Mouse (Mus musculus) stomach, embryonic 15.5 days (tissue): Measurements from ENCODE around the gene Cd8b1. TPM values are rescaled to one million over a fixed set of nuclear protein-coding genes. Genes with fewer than 3 reads are reported as not detected.

Source experiments
- ATAC-seq: fragments of 200-750 bp; cut with Nextera tagmentation; 2 replicates; pipeline ENCODE4 v1.8.0; 2017; ENCODE audit warnings: low read depth, moderate number of reproducible peaks, moderate TSS enrichment; ENCODE audit not compliant: insufficient read depth, low FRiP score
- H3K27ac ChIP-seq: fragments of 300-500 bp; sonication (generic); 2 replicates; pipeline ENCODE4 v1.5.1; 2015; ENCODE audit warnings: mild to moderate bottlenecking, inconsistent platforms
- H3K27me3 ChIP-seq: fragments of 300-500 bp; sonication (generic); replicated peaks from 2 replicates; pipeline ENCODE4 v1.6.1; 2015; ENCODE audit warnings: inconsistent platforms
- H3K36me3 ChIP-seq: fragments of 300-500 bp; sonication (generic); 2 replicates; pipeline ENCODE4 v1.6.1; 2015; ENCODE audit warnings: inconsistent platforms
- H3K4me1 ChIP-seq: fragments of 300-500 bp; sonication (generic); 2 replicates; pipeline ENCODE4 v1.6.1; 2015; ENCODE audit warnings: inconsistent platforms
- H3K4me2 ChIP-seq: fragments of 300-500 bp; sonication (generic); 2 replicates; pipeline ENCODE4 v1.6.1; 2015; ENCODE audit warnings: mild to moderate bottlenecking, inconsistent platforms
- H3K4me3 ChIP-seq: fragments of 300-500 bp; sonication (generic); replicated peaks from 2 replicates; pipeline ENCODE4 v1.5.1; 2015; ENCODE audit warnings: inconsistent platforms
- H3K9ac ChIP-seq: fragments of 300-500 bp; sonication (generic); 2 replicates; pipeline ENCODE4 v1.6.1; 2015; ENCODE audit warnings: inconsistent platforms
- H3K9me3 ChIP-seq: fragments of 300-500 bp; sonication (generic); 2 replicates; pipeline ENCODE4 v1.6.1; 2016; ENCODE audit warnings: inconsistent platforms
- WGBS: fragments of 180-500 bp; shearing (Covaris S2); methylation state at CpG from one replicate; pipeline ENCODE4 v1.1.7; 2015; 5-methylcytosine and 5-hydroxymethylcytosine counted together
- polyA plus RNA-seq: library from polyadenylated mRNA; unstranded; fragments of >200 nt; fragmentation: Nextera tagmentation; extraction: Ambion mirVana; gene quantifications from 2 replicates; pipeline ENCODE4 v1.2.1, GENCODE M21; 2015

The Cd8b1 gene
- polyA plus RNA-seq, 1 experiment from 2014 or later = 0.09 TPM

DNA sequence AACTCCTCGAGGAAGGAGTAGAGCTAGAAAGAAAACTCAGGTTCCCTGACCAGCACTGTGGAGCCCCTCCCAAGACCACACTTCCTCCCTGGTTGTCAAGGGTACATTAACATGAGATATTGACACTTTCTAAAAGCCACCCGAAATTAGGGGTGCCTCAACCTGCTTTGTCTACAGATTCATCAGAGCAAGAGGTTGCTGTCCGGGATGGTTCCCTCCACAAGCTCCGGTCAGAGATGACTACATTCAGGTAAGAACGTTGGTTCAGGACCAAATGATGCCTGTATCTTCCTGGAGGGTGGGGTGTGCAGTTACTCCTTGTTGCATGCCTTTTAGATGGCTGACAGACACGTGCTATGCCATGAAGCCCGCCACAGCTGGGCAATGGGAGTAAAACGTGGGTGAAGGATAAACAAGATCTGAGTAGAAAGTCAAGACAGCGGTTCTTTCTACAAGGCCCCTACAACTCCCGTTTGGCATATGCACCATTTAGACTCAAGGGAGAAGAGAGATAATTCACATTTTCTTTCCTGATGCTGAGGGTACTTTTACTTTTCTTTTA lies 30.4 kb downstream of the Cd8b1 start:
- H3K4me2 ChIP-seq = no peak overlapping the region
- no peak for ATAC-seq
- 76% methylated on average over 10 of the region's 10 CpGs for WGBS
- H3K9me3 ChIP-seq = no peaks in the 10 kb centered on the region
- H3K27ac ChIP-seq = no peak overlapping the region
- H3K4me3 ChIP-seq = no peak overlapping the region
- no peak overlapping the region for H3K9ac ChIP-seq
- H3K27me3 ChIP-seq = no peaks in the 10 kb centered on the region
- H3K4me1 ChIP-seq = no peaks in the 10 kb centered on the region
- H3K36me3 ChIP-seq = no peaks in the 10 kb centered on the region

DNA sequence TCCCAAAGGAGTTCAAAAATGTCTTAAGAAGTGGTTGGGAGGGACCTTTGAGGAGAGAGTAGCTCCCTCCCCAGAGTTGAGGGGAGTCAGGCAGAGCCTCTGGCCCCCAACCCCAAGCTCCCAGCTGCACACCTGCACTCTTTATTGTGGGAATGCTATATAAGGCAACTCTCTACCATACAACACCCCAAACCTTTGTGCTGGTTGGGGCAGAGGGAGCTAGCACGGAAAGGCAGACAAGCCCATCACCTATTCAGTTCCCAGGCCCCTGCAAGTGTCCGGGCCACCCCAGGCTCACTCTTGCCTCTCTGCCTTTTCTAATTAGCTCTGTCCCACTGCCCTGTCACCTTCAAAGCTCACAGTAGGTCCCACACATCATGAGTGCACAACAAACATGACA lies 31.1 kb downstream of the Cd8b1 start:
- H3K4me3 ChIP-seq = no peak overlapping the region
- H3K4me1 ChIP-seq = no peaks in the 10 kb centered on the region
- H3K27me3 ChIP-seq = no peaks in the 10 kb centered on the region
- WGBS = 78% methylated on average over 2 of the region's 2 CpGs
- H3K36me3 ChIP-seq = no peaks in the 10 kb centered on the region
- no peak overlapping the region for H3K9ac ChIP-seq
- H3K9me3 ChIP-seq = no peaks in the 10 kb centered on the region
- ATAC-seq = no peak
- H3K27ac ChIP-seq = no peak overlapping the region
- no peak overlapping the region for H3K4me2 ChIP-seq

DNA sequence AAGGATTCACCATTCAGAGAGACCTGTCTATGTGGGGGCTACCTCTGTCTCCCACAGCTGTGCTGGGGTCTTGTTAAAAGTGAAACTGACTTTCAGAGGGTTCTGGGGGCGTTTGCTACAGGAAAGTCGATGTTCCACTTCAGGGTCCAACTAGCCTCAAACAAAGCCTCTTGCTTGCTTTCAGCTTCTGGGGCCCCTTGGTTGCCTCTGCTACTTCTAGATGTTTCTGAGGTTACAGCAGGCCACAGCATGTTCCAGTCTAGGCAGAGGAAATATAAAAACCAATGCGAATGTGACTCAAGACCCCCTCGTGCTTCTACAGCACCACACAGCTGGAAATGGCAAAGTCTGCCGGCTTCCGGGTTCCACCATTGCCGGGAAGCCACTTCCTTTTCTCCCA lies 34.9 kb downstream of the Cd8b1 start:
- Histone ChIP-seq H3K36me3 (no peaks in the 10 kb centered on the region), H3K4me3 (no peak overlapping the region), H3K27me3 (no peaks in the 10 kb centered on the region), H3K4me1 (no peaks in the 10 kb centered on the region), H3K4me2 (no peak overlapping the region), H3K27ac (no peak overlapping the region), H3K9me3 (no peaks in the 10 kb centered on the region), H3K9ac (no peak overlapping the region)
- ATAC-seq = no peak
- WGBS = 83% methylated on average over 7 of the region's 7 CpGs

DNA sequence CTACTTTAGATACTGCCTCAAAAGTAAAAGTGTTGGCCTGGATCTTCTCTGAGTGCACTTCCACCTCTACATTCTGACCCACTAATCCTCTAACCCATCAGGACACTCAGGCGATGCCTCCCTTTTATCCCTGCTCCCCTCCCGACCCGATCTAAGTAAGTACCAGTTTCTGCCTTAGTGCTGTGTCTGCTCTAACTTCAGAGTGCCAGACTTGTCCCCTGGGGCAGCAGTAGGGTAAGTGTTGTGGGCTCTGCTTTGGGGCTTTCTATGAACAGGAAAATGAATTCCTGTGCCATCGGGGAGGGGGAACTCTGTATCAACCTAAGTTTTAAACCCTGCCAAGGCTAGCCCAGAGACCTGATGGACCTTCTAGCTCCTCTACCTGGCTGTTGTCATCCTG lies 37.6 kb downstream of the Cd8b1 start:
- 81% methylated on average over 4 of the region's 4 CpGs for WGBS

DNA sequence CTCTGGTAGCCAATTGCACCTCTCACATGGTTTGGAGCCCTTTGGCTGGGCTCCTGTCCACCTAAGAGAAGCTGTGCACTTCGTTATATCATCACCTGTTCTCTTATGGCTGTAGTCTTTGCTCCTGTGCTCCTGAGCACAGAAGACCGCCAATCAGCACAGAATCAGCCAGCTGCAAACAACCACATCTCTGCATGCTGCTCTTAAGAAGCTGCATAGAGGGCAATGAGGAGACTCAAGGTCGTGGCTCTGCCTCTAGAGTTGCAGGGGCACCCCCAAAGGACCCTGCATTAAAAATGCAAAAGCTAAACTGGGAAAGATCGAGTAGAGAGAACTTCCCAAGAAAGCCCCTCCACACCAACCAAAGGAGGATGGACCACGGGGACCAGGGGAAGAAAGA lies 38.2 kb downstream of the Cd8b1 start:
- Histone ChIP-seq H3K27ac (no peak overlapping the region), H3K4me2 (no peak overlapping the region), H3K9me3 (no peaks in the 10 kb centered on the region), H3K36me3 (no peaks in the 10 kb centered on the region), H3K27me3 (no peaks in the 10 kb centered on the region), H3K4me1 (no peaks in the 10 kb centered on the region), H3K9ac (no peak overlapping the region), H3K4me3 (no peak overlapping the region)
- 60% methylated on average over 5 of the region's 5 CpGs for WGBS
- ATAC-seq = no peak

More for the DNA sequence above, 37.6 kb downstream of the Cd8b1 start:
- no peak overlapping the region for H3K4me2 ChIP-seq
- H3K9me3 ChIP-seq = no peaks in the 10 kb centered on the region
- no peak overlapping the region for H3K9ac ChIP-seq
- no peak overlapping the region for H3K4me3 ChIP-seq
- ATAC-seq = no peak
- no peaks in the 10 kb centered on the region for H3K4me1 ChIP-seq
- H3K36me3 ChIP-seq = no peaks in the 10 kb centered on the region
- H3K27me3 ChIP-seq = no peaks in the 10 kb centered on the region
- no peak overlapping the region for H3K27ac ChIP-seq

DNA sequence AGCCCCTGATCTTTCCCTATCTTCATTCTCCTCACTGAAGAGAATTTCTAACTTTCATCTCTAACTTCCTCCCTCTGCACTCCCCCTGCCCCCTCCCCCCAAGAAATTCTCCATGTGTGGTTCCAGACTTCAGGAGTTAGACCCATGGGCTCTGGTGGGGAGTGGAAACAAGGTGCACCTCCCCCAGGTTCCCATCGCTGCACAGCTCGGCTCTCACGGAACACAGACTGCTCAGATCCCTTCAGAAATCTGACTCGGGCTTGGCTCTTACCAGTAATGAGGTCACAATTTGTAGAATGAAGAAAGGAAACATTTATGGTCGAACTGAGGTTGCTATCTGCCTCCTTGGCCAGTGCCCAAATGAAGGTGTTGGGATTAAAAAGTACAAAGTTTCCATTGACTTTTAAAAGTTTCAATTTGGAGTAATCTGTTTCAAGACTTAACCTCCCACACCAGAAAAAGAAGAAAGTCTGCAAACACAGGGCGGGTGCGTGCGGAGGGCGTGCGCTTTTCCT lies 38.6 kb downstream of the Cd8b1 start:
- no peaks in the 10 kb centered on the region for H3K27me3 ChIP-seq
- H3K9ac ChIP-seq = no peak overlapping the region
- H3K4me3 ChIP-seq = no peak overlapping the region
- 73% methylated on average over 10 of the region's 10 CpGs for whole genome bisulfite sequencing
- H3K4me2 ChIP-seq = no peak overlapping the region
- no peaks in the 10 kb centered on the region for H3K9me3 ChIP-seq
- H3K4me1 ChIP-seq = no peaks in the 10 kb centered on the region
- ATAC-seq = no peak
- H3K36me3 ChIP-seq = no peaks in the 10 kb centered on the region
- H3K27ac ChIP-seq = no peak overlapping the region

DNA sequence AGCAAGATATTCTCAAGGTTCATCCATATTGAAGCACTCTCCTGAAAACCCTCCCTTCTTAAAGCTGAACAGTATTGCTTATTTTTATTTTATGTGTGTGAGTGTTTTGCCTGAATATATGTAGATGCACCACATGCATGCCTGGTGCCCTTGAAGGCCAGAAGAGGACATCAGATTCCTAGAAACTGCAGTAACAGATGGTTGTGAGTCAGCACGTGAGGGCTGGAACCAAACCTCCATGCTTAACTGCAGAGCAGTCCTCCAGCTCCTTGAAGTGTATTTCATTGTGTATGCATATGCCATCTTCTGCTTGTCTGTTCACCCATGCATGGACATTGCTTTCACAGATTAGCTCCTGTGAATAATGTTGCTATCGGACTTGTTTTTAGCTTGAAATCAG lies 41.4 kb downstream of the Cd8b1 start:
- H3K9me3 ChIP-seq = no peaks in the 10 kb centered on the region
- H3K4me3 ChIP-seq = no peak overlapping the region
- H3K9ac ChIP-seq = no peak overlapping the region
- WGBS = 77% methylated on average over 2 of the region's 2 CpGs
- ATAC-seq = no peak
- no peaks in the 10 kb centered on the region for H3K27me3 ChIP-seq
- H3K4me1 ChIP-seq = no peaks in the 10 kb centered on the region
- H3K27ac ChIP-seq = no peak overlapping the region
- no peak overlapping the region for H3K4me2 ChIP-seq
- H3K36me3 ChIP-seq = no peaks in the 10 kb centered on the region

DNA sequence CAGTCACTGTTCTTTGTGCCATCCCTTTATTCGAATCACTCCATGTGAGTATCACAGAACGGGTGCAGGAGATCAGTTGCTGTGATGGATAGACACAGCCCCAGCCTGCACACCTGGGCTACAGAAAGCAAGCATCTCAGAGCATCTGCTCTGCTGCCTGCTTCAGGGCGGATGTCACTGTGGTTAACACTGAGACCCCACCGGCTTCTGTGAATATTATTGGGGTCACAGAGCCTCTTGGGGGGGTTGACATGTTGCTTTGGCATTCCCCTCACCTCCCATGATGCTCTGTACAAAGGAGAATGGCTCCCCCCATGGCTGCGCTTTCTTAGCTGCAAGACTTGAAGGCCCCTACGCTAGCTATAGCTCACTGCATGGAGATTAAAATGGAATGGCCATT lies 46.8 kb downstream of the Cd8b1 start:
- H3K27ac ChIP-seq = no peak overlapping the region
- H3K9ac ChIP-seq = no peak overlapping the region
- no peak overlapping the region for H3K4me2 ChIP-seq
- no peak for ATAC-seq
- no peaks in the 10 kb centered on the region for H3K9me3 ChIP-seq
- no peak overlapping the region for H3K4me3 ChIP-seq
- H3K27me3 ChIP-seq = no peaks in the 10 kb centered on the region
- WGBS = 91% methylated on average over 6 of the region's 6 CpGs
- no peaks in the 10 kb centered on the region for H3K4me1 ChIP-seq
- H3K36me3 ChIP-seq = no peaks in the 10 kb centered on the region

DNA sequence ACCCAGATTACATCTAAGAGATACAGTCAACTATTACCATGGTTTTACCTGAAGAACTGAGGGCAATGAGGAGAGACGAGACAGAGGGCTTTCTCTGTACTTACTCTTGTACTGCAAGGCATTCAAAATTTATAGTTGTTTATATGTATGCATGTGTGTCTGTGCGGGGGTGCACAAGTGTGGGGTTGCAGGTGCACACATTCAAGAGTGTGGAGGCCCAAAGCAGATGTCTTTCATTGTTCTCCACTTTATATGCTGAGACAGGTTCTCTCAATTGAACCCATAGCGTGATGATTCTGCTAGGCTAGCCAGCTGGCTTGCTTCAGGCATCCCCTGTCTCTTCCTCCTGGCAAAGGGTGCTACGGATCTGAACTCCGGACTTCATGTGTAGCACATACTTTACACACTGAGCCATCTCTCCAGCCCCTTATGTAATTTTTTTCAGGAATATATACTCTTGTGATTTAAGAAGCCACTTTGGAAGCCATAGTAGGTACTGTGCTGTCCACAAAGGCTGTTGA lies 48.6 kb downstream of the Cd8b1 start:
- no peaks in the 10 kb centered on the region for H3K4me1 ChIP-seq
- no peak overlapping the region for H3K9ac ChIP-seq
- no peak for ATAC-seq
- H3K4me2 ChIP-seq = no peak overlapping the region
- no peak overlapping the region for H3K27ac ChIP-seq
- H3K27me3 ChIP-seq = no peaks in the 10 kb centered on the region
- no peaks in the 10 kb centered on the region for H3K9me3 ChIP-seq
- no peaks in the 10 kb centered on the region for H3K36me3 ChIP-seq
- whole genome bisulfite sequencing = 78% methylated on average over 5 of the region's 5 CpGs
- H3K4me3 ChIP-seq = no peak overlapping the region

DNA sequence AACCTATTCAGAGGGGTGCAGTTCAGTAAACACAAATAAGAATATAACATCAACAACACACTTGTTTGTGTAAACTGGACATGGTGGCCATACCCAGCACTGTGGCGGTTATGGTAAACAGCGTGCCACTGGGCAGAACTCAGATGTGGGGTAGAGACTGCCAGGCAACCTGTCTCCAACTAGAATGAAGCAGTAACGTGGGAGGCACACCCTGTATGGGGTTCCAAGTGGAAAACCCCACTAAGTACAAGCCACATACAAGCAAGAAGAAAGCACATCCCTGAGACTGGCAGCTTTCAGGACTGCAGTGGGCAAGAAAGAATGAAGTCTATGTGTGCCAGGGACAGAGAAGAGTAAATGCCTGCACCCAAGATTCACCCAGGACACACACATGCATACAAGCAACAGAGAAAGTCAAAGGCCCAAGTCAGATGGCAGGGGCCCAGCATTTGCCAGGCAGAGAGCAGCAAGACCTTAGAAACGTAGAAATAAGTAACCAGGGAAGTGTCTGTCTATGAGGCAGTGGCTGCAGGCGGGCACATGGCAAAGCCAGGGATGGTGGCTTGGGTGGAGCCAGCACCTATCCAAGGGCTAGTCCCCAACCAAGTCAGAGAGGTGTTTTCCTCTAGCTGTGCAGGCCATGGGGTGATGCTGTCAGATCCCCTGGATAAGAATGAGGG lies 49.6 kb downstream of the Cd8b1 start:
- ATAC-seq = no peak
- no peaks in the 10 kb centered on the region for H3K27me3 ChIP-seq

DNA sequence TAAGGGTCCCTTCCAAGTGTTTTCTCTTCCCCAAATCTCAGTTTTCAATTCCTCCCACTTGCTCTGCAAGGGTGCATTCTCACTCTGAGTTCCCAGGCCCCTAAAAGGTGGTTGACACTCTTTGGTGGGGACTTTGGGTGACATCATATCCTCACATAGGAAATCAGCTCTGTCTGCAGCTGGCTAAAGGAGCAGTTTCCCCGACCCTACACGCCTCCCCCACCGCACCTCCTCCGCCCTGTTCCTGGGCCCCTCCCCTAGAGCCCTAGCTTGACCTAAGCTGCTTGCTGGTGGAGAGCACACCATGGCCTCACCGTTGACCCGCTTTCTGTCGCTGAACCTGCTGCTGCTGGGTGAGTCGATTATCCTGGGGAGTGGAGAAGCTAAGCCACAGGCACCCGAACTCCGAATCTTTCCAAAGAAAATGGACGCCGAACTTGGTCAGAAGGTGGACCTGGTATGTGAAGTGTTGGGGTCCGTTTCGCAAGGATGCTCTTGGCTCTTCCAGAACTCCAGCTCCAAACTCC lies 50.7 kb downstream of the Cd8b1 start, which contains the start of gene Cd8a:
TSS of gene Cd8a (plus strand) at position 179 of the 527 bp plus-strand sequence.
- Histone ChIP-seq H3K27ac (no peak within 1 kb of the TSS), H3K9me3 (no peaks in the 10 kb centered on the region), H3K36me3 (no peaks in the 10 kb centered on the region), H3K9ac (no peak within 1 kb of the TSS), H3K4me1 (no peaks in the 10 kb centered on the region), H3K4me2 (no peak within 1 kb of the TSS), H3K27me3 (no peaks in the 10 kb centered on the region), H3K4me3 (no peak within 1 kb of the TSS)
- 69% methylated on average over 14 of the region's 14 CpGs for WGBS
- no peak for ATAC-seq

More for the DNA sequence above, 49.6 kb downstream of the Cd8b1 start:
- no peak overlapping the region for H3K9ac ChIP-seq
- 87% methylated on average over 5 of the region's 5 CpGs for WGBS
- no peaks in the 10 kb centered on the region for H3K4me1 ChIP-seq
- H3K36me3 ChIP-seq = no peaks in the 10 kb centered on the region
- no peak overlapping the region for H3K4me3 ChIP-seq
- no peaks in the 10 kb centered on the region for H3K9me3 ChIP-seq
- no peak overlapping the region for H3K27ac ChIP-seq
- no peak overlapping the region for H3K4me2 ChIP-seq

DNA sequence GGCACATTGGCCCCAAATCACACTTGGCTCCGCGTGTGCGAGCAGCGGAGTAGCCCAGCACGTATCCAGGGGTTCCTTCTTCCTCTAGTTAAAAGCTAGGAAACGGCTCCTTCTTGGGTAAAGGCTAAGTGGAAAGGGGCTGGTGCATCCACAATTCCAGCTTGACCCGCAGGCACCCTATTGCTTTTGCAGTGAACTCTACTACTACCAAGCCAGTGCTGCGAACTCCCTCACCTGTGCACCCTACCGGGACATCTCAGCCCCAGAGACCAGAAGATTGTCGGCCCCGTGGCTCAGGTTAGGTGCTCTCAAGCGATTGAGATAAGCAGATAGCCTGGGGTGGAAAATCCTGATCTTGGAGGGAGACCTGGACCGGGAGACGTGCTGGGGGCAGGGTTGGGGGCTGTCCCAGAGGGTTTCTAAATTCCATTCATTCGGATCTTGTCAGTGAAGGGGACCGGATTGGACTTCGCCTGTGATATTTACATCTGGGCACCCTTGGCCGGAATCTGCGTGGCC lies 51.8 kb downstream of the Cd8b1 start:
- H3K4me2 ChIP-seq = no peak overlapping the region
- H3K9ac ChIP-seq = no peak overlapping the region
- whole genome bisulfite sequencing = 87% methylated on average over 19 of the region's 19 CpGs
- no peaks in the 10 kb centered on the region for H3K4me1 ChIP-seq
- no peak overlapping the region for H3K27ac ChIP-seq
- H3K4me3 ChIP-seq = no peak overlapping the region
- ATAC-seq = no peak
- no peaks in the 10 kb centered on the region for H3K27me3 ChIP-seq
- no peaks in the 10 kb centered on the region for H3K36me3 ChIP-seq
- H3K9me3 ChIP-seq = no peaks in the 10 kb centered on the region
